Mouse (Mus musculus): ENCODE measurements around the gene Rab6b. TPM values are rescaled to one million over a fixed set of nuclear protein-coding genes. Genes with fewer than 3 reads are reported as not detected.

Rab6b gene
- total RNA-seq, 1 experiment, result 0.98 TPM

- in situ Hi-C loops (cut with MboI; ENCODE audit: low sequenced_read_pairs in 2 of 2, unreplicated experiment in 2 of 2), result loop anchor here in 1 of 2 experiments (5.0 kb wide), 1 partner anchor 77 kb away; no protein-coding TSS in a partner anchor
- peaks cover 0 to 11% of the 10 kb centered on the region in 2 experiments; a peak in 1 of 4 replicates for H3K4me1 ChIP-seq (ENCODE audit: control insufficient read depth in 2 of 2, insufficient read depth in 2 of 2, low read length in 2 of 2, poor library complexity in 1 of 2)
- TF ChIP-seq ZC3H11A (IDR thresholded peaks at IDR 0.05; ENCODE audit: borderline replicate concordance, low read depth, low read length) (0 out of 2 replicates have a peak, but pooled peaks have one; percentile 3), HCFC1 (IDR thresholded peaks at IDR 0.05; ENCODE audit: borderline replicate concordance, insufficient read depth, low read length) (no peak)
Observed at GRCm38 (mm10) chr9:103225464-103225863, 113.9 kb downstream of the Rab6b start.

DNA sequence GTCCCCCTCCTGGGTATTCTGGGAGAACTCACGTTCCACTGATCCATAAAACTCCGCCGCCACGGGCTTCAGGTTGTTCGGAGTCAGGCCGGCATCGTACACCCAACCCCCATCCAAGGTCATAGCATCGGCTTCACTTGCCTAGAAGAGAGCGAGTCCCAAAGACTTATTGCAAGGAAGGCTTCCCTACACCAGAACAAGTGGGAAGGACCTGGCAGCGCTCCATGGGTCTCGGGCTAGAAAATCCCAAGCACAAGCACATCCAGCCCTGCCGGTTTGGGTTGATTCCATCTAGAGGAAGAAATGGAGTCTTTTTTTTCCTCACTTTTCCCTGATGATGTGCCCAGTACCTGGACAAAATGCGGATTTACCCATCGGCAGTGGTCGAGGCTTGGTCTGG lies 115.2 kb downstream of the Rab6b start:
- no peak overlapping the region for H3K27ac ChIP-seq (ENCODE audit: insufficient read depth, low read depth, low read length, poor library complexity, severe bottlenecking)
- H3K9me3 ChIP-seq (ENCODE audit: control insufficient read depth, insufficient read depth, low read depth, low read length), result no peaks in the 10 kb centered on the region
- no peaks in the 10 kb centered on the region for H3K36me3 ChIP-seq (ENCODE audit: control insufficient read depth, insufficient read depth, low read length, poor library complexity, severe bottlenecking)
- H3K4me1 ChIP-seq (ENCODE audit: control insufficient read depth in 2 of 2, insufficient read depth in 2 of 2, low read length in 2 of 2, poor library complexity in 1 of 2), result peaks cover 0 to 12% of the 10 kb centered on the region in 2 experiments; a peak in 1 of 4 replicates
- no peak overlapping the region for H3K9ac ChIP-seq (ENCODE audit: insufficient read depth, low read depth, low read length, poor library complexity, severe bottlenecking)
- DNase-seq (ENCODE audit: low read depth, low spot score), result no peak
- H3K4me3 ChIP-seq (ENCODE audit: insufficient read depth in 1 of 2, low read depth in 1 of 2, low read length in 2 of 2, poor library complexity in 1 of 2, severe bottlenecking in 1 of 2), result no peak overlapping the region
- no peak for TF ChIP-seq ZNF384 (IDR thresholded peaks at IDR 0.05; ENCODE audit: low read depth, low read length)
- TF ChIP-seq CHD2 (IDR thresholded peaks at IDR 0.05; ENCODE audit: low read depth, low read length), result no peak
- in situ Hi-C loops (cut with MboI; ENCODE audit: low sequenced_read_pairs in 2 of 2, unreplicated experiment in 2 of 2), result loop anchor here in 1 of 2 experiments (5.0 kb wide), 1 partner anchor 75 kb away; no protein-coding TSS in a partner anchor

More at GRCm38 (mm10) chr9:103225464-103225863, 113.9 kb downstream of the Rab6b start:
- H3K9ac ChIP-seq (ENCODE audit: insufficient read depth, low read depth, low read length, poor library complexity, severe bottlenecking), result no peak overlapping the region
- H3K27ac ChIP-seq (ENCODE audit: insufficient read depth, low read depth, low read length, poor library complexity, severe bottlenecking), result no peak overlapping the region
- peak; percentile 54 for DNase-seq (ENCODE audit: low read depth, low spot score)
- no peaks in the 10 kb centered on the region for H3K36me3 ChIP-seq (ENCODE audit: control insufficient read depth, insufficient read depth, low read length, poor library complexity, severe bottlenecking)
- H3K4me3 ChIP-seq (ENCODE audit: insufficient read depth in 1 of 2, low read depth in 1 of 2, low read length in 2 of 2, poor library complexity in 1 of 2, severe bottlenecking in 1 of 2), result no peak overlapping the region
- no peaks in the 10 kb centered on the region for H3K9me3 ChIP-seq (ENCODE audit: control insufficient read depth, insufficient read depth, low read depth, low read length)

GRCm38 (mm10) chr9:103227760-103228159 lies 116.2 kb downstream of the Rab6b start:
- Histone ChIP-seq H3K27ac (ENCODE audit: insufficient read depth, low read depth, low read length, poor library complexity, severe bottlenecking) (no peak overlapping the region), H3K9ac (ENCODE audit: insufficient read depth, low read depth, low read length, poor library complexity, severe bottlenecking) (no peak overlapping the region), H3K36me3 (ENCODE audit: control insufficient read depth, insufficient read depth, low read length, poor library complexity, severe bottlenecking) (no peaks in the 10 kb centered on the region), H3K9me3 (ENCODE audit: control insufficient read depth, insufficient read depth, low read depth, low read length) (no peaks in the 10 kb centered on the region), H3K4me1 (ENCODE audit: control insufficient read depth in 2 of 2, insufficient read depth in 2 of 2, low read length in 2 of 2, poor library complexity in 1 of 2) (peaks cover 0 to 12% of the 10 kb centered on the region in 2 experiments; a peak in 1 of 4 replicates), H3K4me3 (ENCODE audit: insufficient read depth in 1 of 2, low read depth in 1 of 2, low read length in 2 of 2, poor library complexity in 1 of 2, severe bottlenecking in 1 of 2) (no peak overlapping the region)
- DNase-seq (ENCODE audit: low read depth, low spot score), result no peak
- TF ChIP-seq CHD2 (IDR thresholded peaks at IDR 0.05; ENCODE audit: low read depth, low read length) (no peak), MAFK (IDR thresholded peaks at IDR 0.05; ENCODE audit: insufficient read depth, low read depth, low read length) (no peak), ZC3H11A (IDR thresholded peaks at IDR 0.05; ENCODE audit: borderline replicate concordance, low read depth, low read length) (no peak), HCFC1 (IDR thresholded peaks at IDR 0.05; ENCODE audit: borderline replicate concordance, insufficient read depth, low read length) (no peak), ZNF384 (IDR thresholded peaks at IDR 0.05; ENCODE audit: low read depth, low read length) (no peak)
- in situ Hi-C loops (cut with MboI; ENCODE audit: low sequenced_read_pairs in 2 of 2, unreplicated experiment in 2 of 2), result loop anchor here in 1 of 2 experiments (5.0 kb wide), 1 partner anchor 75 kb away; no protein-coding TSS in a partner anchor

DNA sequence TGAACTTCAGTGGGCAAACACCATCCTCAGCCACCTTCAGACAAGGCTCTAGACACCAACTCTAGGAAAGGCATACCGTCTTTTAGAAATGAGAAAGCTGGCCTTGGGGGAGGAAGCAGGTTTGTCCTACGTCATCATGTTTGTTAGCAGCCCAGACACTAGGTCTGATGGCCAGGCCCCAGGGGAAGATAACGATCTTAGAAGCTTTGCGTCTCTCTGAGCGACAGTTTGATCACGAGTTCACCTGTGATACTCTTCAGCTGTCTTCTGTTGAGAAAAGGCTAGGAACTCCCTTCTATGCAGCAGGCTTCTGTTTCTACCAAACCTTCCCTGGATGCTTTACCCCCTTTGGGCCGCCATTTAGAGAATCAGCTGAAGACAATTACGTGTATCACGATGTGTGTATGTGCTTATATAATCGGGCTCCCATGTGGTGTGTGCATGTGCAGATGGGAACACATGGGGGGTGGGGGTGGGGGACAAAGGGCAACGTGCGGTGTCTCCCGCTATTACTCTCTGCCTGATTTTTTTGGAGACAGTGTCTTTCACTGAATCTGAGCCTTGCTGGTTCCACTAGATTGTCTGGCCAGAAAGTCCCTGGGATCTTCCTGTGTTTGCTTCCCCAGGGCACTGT lies 116.9 kb downstream of the Rab6b start:
- no peak for TF ChIP-seq HCFC1 (IDR thresholded peaks at IDR 0.05; ENCODE audit: borderline replicate concordance, insufficient read depth, low read length)
- no peak for TF ChIP-seq CHD2 (IDR thresholded peaks at IDR 0.05; ENCODE audit: low read depth, low read length)
- no peak for TF ChIP-seq ZNF384 (IDR thresholded peaks at IDR 0.05; ENCODE audit: low read depth, low read length)
- no peak for TF ChIP-seq MAFK (IDR thresholded peaks at IDR 0.05; ENCODE audit: insufficient read depth, low read depth, low read length)
- TF ChIP-seq ZC3H11A (IDR thresholded peaks at IDR 0.05; ENCODE audit: borderline replicate concordance, low read depth, low read length), result no peak
- H3K4me1 ChIP-seq (ENCODE audit: control insufficient read depth in 2 of 2, insufficient read depth in 2 of 2, low read length in 2 of 2, poor library complexity in 1 of 2), result peaks cover 0 to 12% of the 10 kb centered on the region in 2 experiments; a peak in 1 of 4 replicates
- DNase-seq (ENCODE audit: low read depth, low spot score), result no peak
- no peak overlapping the region for H3K9ac ChIP-seq (ENCODE audit: insufficient read depth, low read depth, low read length, poor library complexity, severe bottlenecking)
- H3K36me3 ChIP-seq (ENCODE audit: control insufficient read depth, insufficient read depth, low read length, poor library complexity, severe bottlenecking), result no peaks in the 10 kb centered on the region
- H3K4me3 ChIP-seq (ENCODE audit: insufficient read depth in 1 of 2, low read depth in 1 of 2, low read length in 2 of 2, poor library complexity in 1 of 2, severe bottlenecking in 1 of 2), result no peak overlapping the region
- in situ Hi-C loops (cut with MboI; ENCODE audit: low sequenced_read_pairs in 2 of 2, unreplicated experiment in 2 of 2), result loop anchor here in 1 of 2 experiments (5.0 kb wide), 1 partner anchor 74 kb away; no protein-coding TSS in a partner anchor
- no peak overlapping the region for H3K27ac ChIP-seq (ENCODE audit: insufficient read depth, low read depth, low read length, poor library complexity, severe bottlenecking)
- no peaks in the 10 kb centered on the region for H3K9me3 ChIP-seq (ENCODE audit: control insufficient read depth, insufficient read depth, low read depth, low read length)

All from ES-E14 (cell line).